8 mouse cellular contexts compared by ENCODE assay signal in the genomic region with DNA sequence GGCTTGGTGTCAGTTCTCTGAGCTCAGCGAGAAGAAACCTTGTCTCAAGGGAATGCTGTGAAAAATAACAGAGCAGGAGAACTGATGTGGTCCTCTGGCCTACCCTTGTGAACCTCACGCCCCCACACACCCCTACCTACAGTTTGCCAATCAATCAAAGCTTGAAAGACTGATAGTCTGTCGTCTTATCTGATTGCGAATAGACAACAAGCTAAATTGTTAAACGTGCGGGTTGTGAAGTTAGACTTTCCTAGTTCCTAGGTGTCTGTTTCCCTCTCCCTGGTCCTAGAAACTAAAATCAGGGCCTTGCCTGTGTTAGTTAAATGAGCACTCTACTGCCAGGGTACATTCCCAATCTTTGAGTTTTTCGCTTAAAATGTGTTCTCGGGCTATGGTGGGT. TPM values are rescaled to one million over a fixed set of nuclear protein-coding genes. Genes with fewer than 3 reads are reported as not detected.
DNase-seq lines count a peak whose midpoint lies in the region; ATAC-seq and TF ChIP-seq lines count a peak whose summit lies in the region.

No protein-coding gene starts in this region.

- H3K4me2 ChIP-seq in liver, embryonic 11.5 days = peak overlapping the region; percentile 86
- peak overlapping the region; percentile 82 for H3K4me2 ChIP-seq in stomach, postnatal 0 days (replicated peaks; ENCODE audit: low read depth)

- no peak for TF ChIP-seq CTCF in testis, adult 2 months (IDR thresholded peaks at IDR 0.05; ENCODE audit: control insufficient read depth, insufficient read depth, insufficient replicate concordance, low read depth, low read length)
- no peak for TF ChIP-seq CTCF in stomach, postnatal 0 days (IDR thresholded peaks at IDR 0.05; ENCODE audit: low read depth)

- H3K4me1 ChIP-seq in testis, adult 2 months (ENCODE audit: control insufficient read depth, insufficient read depth, low read length) = peaks cover 3% of the 10 kb centered on the region; the same call in 1 of the 2 replicates
- H3K4me1 ChIP-seq in liver, embryonic 11.5 days (replicated peaks; ENCODE audit: control insufficient read depth, insufficient read depth, low read length) = peaks cover 12% of the 10 kb centered on the region
- H3K4me1 ChIP-seq in stomach, postnatal 0 days (replicated peaks; ENCODE audit: control insufficient read depth, insufficient read depth) = no peaks in the 10 kb centered on the region

- H3K27ac ChIP-seq in testis, adult 2 months (ENCODE audit: control insufficient read depth, insufficient read depth, low read depth, low read length) = peak overlapping the region; percentile 95
- H3K27ac ChIP-seq in liver, embryonic 11.5 days (ENCODE audit: low read depth, low read length) = no peak overlapping the region
- peak overlapping the region; percentile 95; the same call in 1 of the 2 replicates for H3K27ac ChIP-seq in stomach, postnatal 0 days (replicated peaks)

- no peak for TF ChIP-seq EP300 in stomach, postnatal 0 days (optimal IDR thresholded peaks at IDR 0.05)

- peak overlapping the region; percentile 98 for H3K4me3 ChIP-seq in testis, adult 2 months (ENCODE audit: control insufficient read depth, low read depth, low read length)
- peak overlapping the region; percentile 84 for H3K4me3 ChIP-seq in liver, embryonic 11.5 days (ENCODE audit: low read depth, low read length)
- peak overlapping the region; percentile 88 for H3K4me3 ChIP-seq in stomach, postnatal 0 days (ENCODE audit: low read depth, low read length)

- H3K27me3 ChIP-seq in testis, adult 2 months (ENCODE audit: control insufficient read depth, insufficient read depth, low read length) = no peaks in the 10 kb centered on the region
- H3K27me3 ChIP-seq in liver, embryonic 11.5 days (replicated peaks; ENCODE audit: control insufficient read depth, insufficient read depth, low read length) = no peaks in the 10 kb centered on the region
- no peaks in the 10 kb centered on the region for H3K27me3 ChIP-seq in stomach, postnatal 0 days (ENCODE audit: control insufficient read depth, insufficient read depth, low read length)

- DNase-seq in cerebellum, adult 9-11 months = peak; percentile 23
- DNase-seq in cerebellum, postnatal 4 days (ENCODE audit: low spot score in 2 of 2) = no peak
- no peak for DNase-seq in testis, postnatal 10 days (ENCODE audit: low spot score)
- no peak for DNase-seq in liver, embryonic 11.5 days (ENCODE audit: low spot score)
- no peak for DNase-seq in stomach, postnatal 0 days (ENCODE audit: low spot score)
- DNase-seq in gastrocnemius, adult 8-10 months (ENCODE audit: low spot score in 2 of 2) = no peak
- no peak for DNase-seq in ovary, adult 18-20 months (ENCODE audit: low spot score)

- no peaks in the 10 kb centered on the region for H3K9me3 ChIP-seq in liver, embryonic 11.5 days (ENCODE audit: control insufficient read depth, low read length)
- H3K9me3 ChIP-seq in stomach, postnatal 0 days (ENCODE audit: control insufficient read depth, low read length) = no peaks in the 10 kb centered on the region

- ATAC-seq in liver, embryonic 11.5 days (replicated peaks; ENCODE audit: low FRiP score) = no peak
- no peak for ATAC-seq in stomach, postnatal 0 days (ENCODE audit: low FRiP score, low TSS enrichment)

- H3K36me3 ChIP-seq in testis, adult 2 months (ENCODE audit: control insufficient read depth, insufficient read depth, low read length) = peaks cover 1% of the 10 kb centered on the region; the same call in 1 of the 2 replicates
- H3K36me3 ChIP-seq in liver, embryonic 11.5 days (ENCODE audit: control insufficient read depth, insufficient read depth, low read length) = peaks cover under 1% of the 10 kb centered on the region; the same call in 1 of the 2 replicates
- no peaks in the 10 kb centered on the region for H3K36me3 ChIP-seq in stomach, postnatal 0 days (ENCODE audit: control insufficient read depth, insufficient read depth, low read length)

- H3K9ac ChIP-seq in liver, embryonic 11.5 days (ENCODE audit: low read depth, low read length) = peak overlapping the region; percentile 92
- H3K9ac ChIP-seq in stomach, postnatal 0 days (ENCODE audit: low read length) = peak overlapping the region; percentile 92; the same call in 1 of the 2 replicates

- 47% methylated on average over 8 of the region's 8 CpGs for WGBS in liver, embryonic 11.5 days
- WGBS in stomach, postnatal 0 days = 38% methylated on average over 8 of the region's 8 CpGs

- no peak for TF ChIP-seq POLR2A in testis, adult 2 months (IDR thresholded peaks at IDR 0.05; ENCODE audit: control insufficient read depth, low read depth, low read length)

RNA-seq across cellular contexts. Expression of gene Cdc37l1, which starts 0.6 kb away (rescaled TPM):
- 19.9 and 26.8 TPM in 2 replicates for polyA plus RNA-seq in testis, adult 2 months (2012; rRNA removed)
- 27.9 and 29.6 TPM in 2 replicates for polyA plus RNA-seq in liver, embryonic 11.5 days (2014; fragmentation: Nextera tagmentation; extraction: Ambion mirVana)
- 19.5 and 19.7 TPM in 2 replicates for polyA plus RNA-seq in stomach, postnatal 0 days (2015; fragmentation: Nextera tagmentation; extraction: Ambion mirVana)
- 10 to 100 TPM; 38.6 to 45.9 (median 40.0) TPM for total RNA-seq in gastrocnemius, adult 8-10 months (2022)

RNA-seq across cellular contexts. Expression of gene 4430402I18Rik, which starts 21.9 kb away (rescaled TPM):
- 190 and 233 TPM in 2 replicates for polyA plus RNA-seq in testis, adult 2 months (2012; rRNA removed)
- 0.70 and 1.2 TPM in 2 replicates for polyA plus RNA-seq in liver, embryonic 11.5 days (2014; fragmentation: Nextera tagmentation; extraction: Ambion mirVana)
- 0.84 and 1.3 TPM in 2 replicates for polyA plus RNA-seq in stomach, postnatal 0 days (2015; fragmentation: Nextera tagmentation; extraction: Ambion mirVana)
- total RNA-seq in gastrocnemius, adult 8-10 months (2022) = 1 to 10 TPM; 1.3 to 2.4 (median 1.8) TPM

RNA-seq across cellular contexts. Expression of gene Plpp6, which starts 25.8 kb away (rescaled TPM):
- 29.3 and 30.2 TPM in 2 replicates for polyA plus RNA-seq in testis, adult 2 months (2012; rRNA removed)
- 3.8 and 5.0 TPM in 2 replicates for polyA plus RNA-seq in liver, embryonic 11.5 days (2014; fragmentation: Nextera tagmentation; extraction: Ambion mirVana)
- polyA plus RNA-seq in stomach, postnatal 0 days (2015; fragmentation: Nextera tagmentation; extraction: Ambion mirVana) = 18.2 and 19.6 TPM in 2 replicates
- 1 to 10 TPM; 1.7 to 2.1 (median 1.8) TPM for total RNA-seq in gastrocnemius, adult 8-10 months (2022)

RNA-seq across cellular contexts. Expression of gene Ak3, which starts 58.2 kb away (rescaled TPM):
- 13.2 and 13.6 TPM in 2 replicates for polyA plus RNA-seq in testis, adult 2 months (2012; rRNA removed)
- 90.6 and 98.4 TPM in 2 replicates for polyA plus RNA-seq in liver, embryonic 11.5 days (2014; fragmentation: Nextera tagmentation; extraction: Ambion mirVana)
- 141 and 150 TPM in 2 replicates for polyA plus RNA-seq in stomach, postnatal 0 days (2015; fragmentation: Nextera tagmentation; extraction: Ambion mirVana)
- total RNA-seq in gastrocnemius, adult 8-10 months (2022) = 10 to 100 TPM; 32.4 to 42.5 (median 39.8) TPM

Comparison
In these comparisons a context has a peak if more than half of its experiments do, and no peak if none do; other contexts are left out.
1. RNA of gene 4430402I18Rik, which starts 21.9 kb away (polyA plus RNA-seq): 190 to 233 TPM in testis, adult 2 months; 0.84 to 1.3 TPM in stomach, postnatal 0 days and 0.70 to 1.2 TPM in liver, embryonic 11.5 days; every median in the first group is over 10 times any median in the second.
2. Peak in every context shown above with its lines, with median percentiles within 50 percentile points of each other: H3K4me3 ChIP-seq.